Comparison of ENCODE assay signal across 7 mouse cellular contexts in the genomic region with DNA sequence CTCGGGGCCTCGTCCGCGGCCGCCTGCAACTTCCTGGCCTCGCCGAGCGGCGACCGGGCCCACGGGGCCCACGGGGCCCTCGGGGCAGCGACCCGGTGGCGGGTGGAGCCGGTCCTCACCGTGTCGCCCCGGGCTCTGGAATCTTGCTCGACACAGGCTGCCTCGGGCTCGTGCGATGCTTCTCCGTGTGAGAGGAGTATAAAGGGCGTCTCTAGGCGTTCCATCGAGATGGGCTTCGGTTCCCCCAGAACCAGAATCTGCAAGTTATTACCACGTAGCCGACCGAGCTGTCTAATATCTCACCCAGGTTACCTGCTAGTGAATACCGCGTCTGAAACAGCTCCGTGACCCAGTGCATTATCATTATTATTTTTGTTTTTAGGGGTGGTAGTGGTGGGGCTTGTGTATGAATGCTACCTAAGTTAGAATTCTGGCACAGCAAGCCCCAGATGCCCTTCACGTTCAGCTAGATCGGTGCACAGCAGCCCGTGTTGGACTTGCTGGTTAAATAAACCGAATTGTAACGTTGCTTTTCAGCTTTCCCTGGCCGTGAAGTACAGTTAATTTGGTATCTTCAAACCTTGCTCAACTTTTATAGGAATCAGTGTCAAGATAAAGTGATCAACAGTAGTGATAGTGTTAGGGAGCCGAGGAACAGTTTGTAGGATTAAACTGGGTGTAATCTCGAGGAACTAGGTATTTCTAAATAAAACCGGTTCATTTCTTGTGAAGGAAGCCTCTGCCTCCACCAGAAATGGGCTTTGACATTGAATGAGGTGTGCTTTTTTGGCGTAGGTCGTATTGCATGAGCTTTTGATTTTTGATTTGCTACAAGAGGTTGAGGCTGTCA. TPM values are rescaled to one million over a fixed set of nuclear protein-coding genes. Genes with fewer than 3 reads are reported as not detected.
DNase-seq lines count a peak whose midpoint lies in the region; ATAC-seq and TF ChIP-seq lines count a peak whose summit lies in the region.

No protein-coding gene starts in this region.

- under 1% methylated on average over 42 of the region's 46 CpGs for WGBS in lung, adult 2 months
- WGBS in embryonic facial prominence, embryonic 12.5 days: under 1% methylated on average over 46 of the region's 46 CpGs
- WGBS in hindbrain, embryonic 14.5 days: under 1% methylated on average over 46 of the region's 46 CpGs
- 2% methylated on average over 44 of the region's 46 CpGs for WGBS in lung, embryonic 15.5 days
- WGBS in small intestine, adult 2 months: under 1% methylated on average over 46 of the region's 46 CpGs

- H3K9ac ChIP-seq in embryonic facial prominence, embryonic 12.5 days: peak overlapping the region; percentile 99
- peak overlapping the region; percentile 98 for H3K9ac ChIP-seq in hindbrain, embryonic 14.5 days
- H3K9ac ChIP-seq in lung, embryonic 15.5 days: peak overlapping the region; percentile 99

- no peaks in the 10 kb centered on the region for H3K27me3 ChIP-seq in embryonic facial prominence, embryonic 12.5 days
- H3K27me3 ChIP-seq in hindbrain, embryonic 14.5 days (ENCODE audit: control insufficient read depth, insufficient read depth, low read length): no peaks in the 10 kb centered on the region
- H3K27me3 ChIP-seq in lung, embryonic 15.5 days: no peaks in the 10 kb centered on the region
- H3K27me3 ChIP-seq in small intestine, adult 2 months (ENCODE audit: control insufficient read depth, insufficient read depth, low read length): no peaks in the 10 kb centered on the region

- no peaks in the 10 kb centered on the region for H3K9me3 ChIP-seq in embryonic facial prominence, embryonic 12.5 days
- no peaks in the 10 kb centered on the region for H3K9me3 ChIP-seq in hindbrain, embryonic 14.5 days (ENCODE audit: control insufficient read depth, low read length)
- H3K9me3 ChIP-seq in lung, embryonic 15.5 days: no peaks in the 10 kb centered on the region

- peak overlapping the region; percentile 73 for H3K4me2 ChIP-seq in embryonic facial prominence, embryonic 12.5 days (replicated peaks)
- H3K4me2 ChIP-seq in hindbrain, embryonic 14.5 days (replicated peaks): peak overlapping the region; percentile 78
- H3K4me2 ChIP-seq in lung, embryonic 15.5 days: peak overlapping the region; percentile 59

- peaks cover 12% of the 10 kb centered on the region for H3K4me1 ChIP-seq in lung, adult 2 months (ENCODE audit: control insufficient read depth, insufficient read depth, low read length)
- peaks cover 16% of the 10 kb centered on the region for H3K4me1 ChIP-seq in embryonic facial prominence, embryonic 12.5 days
- peaks cover 29% of the 10 kb centered on the region for H3K4me1 ChIP-seq in hindbrain, embryonic 14.5 days (replicated peaks; ENCODE audit: control insufficient read depth, insufficient read depth, low read length)
- H3K4me1 ChIP-seq in lung, embryonic 15.5 days: peaks cover 28% of the 10 kb centered on the region
- H3K4me1 ChIP-seq in small intestine, adult 2 months (ENCODE audit: control insufficient read depth, insufficient read depth, insufficient read length, low read length): peaks cover 9% of the 10 kb centered on the region; the same call in 1 of the 2 replicates

- DNase-seq in lung, adult 2 months: peak; percentile 58
- DNase-seq in lung, postnatal 4 days: no peak
- DNase-seq in NIH3T3 (ENCODE audit: low read depth): peak; percentile 7
- DNase-seq in hindbrain, embryonic 14.5 days (ENCODE audit: low spot score): peak; percentile 45

- H3K4me3 ChIP-seq in lung, adult 2 months (replicated peaks; ENCODE audit: extremely low read depth, low read depth, low read length): peak overlapping the region; percentile 97
- peak overlapping the region; percentile 95 for H3K4me3 ChIP-seq in embryonic facial prominence, embryonic 12.5 days
- H3K4me3 ChIP-seq in hindbrain, embryonic 14.5 days (replicated peaks; ENCODE audit: low read length): peak overlapping the region; percentile 96
- H3K4me3 ChIP-seq in lung, embryonic 15.5 days: peak overlapping the region; percentile 99
- peak overlapping the region; percentile 89 for H3K4me3 ChIP-seq in small intestine, adult 2 months (ENCODE audit: low read depth, low read length)

- TF ChIP-seq POLR2A in lung, adult 2 months (IDR thresholded peaks at IDR 0.05; ENCODE audit: borderline replicate concordance, extremely low read depth, low read depth, low read length): no peak
- no peak for TF ChIP-seq POLR2A in small intestine, adult 2 months (IDR thresholded peaks at IDR 0.05; ENCODE audit: low read depth, low read length)

- TF ChIP-seq CTCF in lung, adult 2 months (IDR thresholded peaks at IDR 0.05; ENCODE audit: insufficient read depth, low read length): no peak
- TF ChIP-seq CTCF in small intestine, adult 2 months (IDR thresholded peaks at IDR 0.05; ENCODE audit: extremely low read depth, insufficient read length, insufficient replicate concordance, low read depth, low read length): no peak

- peak; percentile 69 for ATAC-seq in embryonic facial prominence, embryonic 12.5 days (ENCODE audit: insufficient number of reproducible peaks, insufficient read depth, low FRiP score, low TSS enrichment)
- peak; percentile 56 for ATAC-seq in hindbrain, embryonic 14.5 days (ENCODE audit: low FRiP score)
- ATAC-seq in lung, embryonic 15.5 days (ENCODE audit: borderline replicate concordance, extremely low read depth, low FRiP score, low TSS enrichment): no peak; the same call in 1 of the 2 replicates

- 0 out of 2 replicates have a peak, but pooled peaks cover 9% of the 10 kb centered on the region for H3K36me3 ChIP-seq in embryonic facial prominence, embryonic 12.5 days
- H3K36me3 ChIP-seq in hindbrain, embryonic 14.5 days (replicated peaks; ENCODE audit: control insufficient read depth, insufficient read depth): peaks cover 7% of the 10 kb centered on the region; the same call in 1 of the 2 replicates
- 0 out of 2 replicates have a peak, but pooled peaks cover 4% of the 10 kb centered on the region for H3K36me3 ChIP-seq in lung, embryonic 15.5 days
- peaks cover under 1% of the 10 kb centered on the region; the same call in 1 of the 2 replicates for H3K36me3 ChIP-seq in small intestine, adult 2 months (ENCODE audit: control insufficient read depth, insufficient read depth, low read length)

- peak overlapping the region; percentile 89 for H3K27ac ChIP-seq in embryonic facial prominence, embryonic 12.5 days
- peak overlapping the region; percentile 92 for H3K27ac ChIP-seq in hindbrain, embryonic 14.5 days
- H3K27ac ChIP-seq in lung, embryonic 15.5 days: peak overlapping the region; percentile 84
- 0 out of 2 replicates have a peak overlapping the region, but pooled peaks have one; percentile 3 for H3K27ac ChIP-seq in small intestine, adult 2 months (ENCODE audit: insufficient read depth, low read depth, low read length)

RNA-seq across cellular contexts. Expression of gene Zfp326, which starts 0.8 kb away (rescaled TPM):
- polyA plus RNA-seq in lung, adult 2 months (2012; rRNA removed): 11.7 and 14.6 TPM in 2 replicates
- 64.1 and 67.5 TPM in 2 replicates for polyA plus RNA-seq in embryonic facial prominence, embryonic 12.5 days (2016; fragmentation: Nextera tagmentation; extraction: Ambion mirVana)
- polyA plus RNA-seq in hindbrain, embryonic 14.5 days (2014; fragmentation: Nextera tagmentation; extraction: Ambion mirVana): 36.0 and 41.9 TPM in 2 replicates
- 38.0 and 41.4 TPM in 2 replicates for polyA plus RNA-seq in lung, embryonic 15.5 days (2015; fragmentation: Nextera tagmentation; extraction: Ambion mirVana)
- 2.3 and 6.6 TPM in 2 replicates for polyA plus RNA-seq in small intestine, adult 2 months (2012; rRNA removed)

Comparison
In these comparisons a context has a peak if more than half of its experiments do, and no peak if none do; other contexts are left out.
1. DNase-seq: peak in lung, adult 2 months (single experiment), NIH3T3 (single experiment) and hindbrain, embryonic 14.5 days (single experiment); none in lung, postnatal 4 days (0 of 2).
2. H3K27ac ChIP-seq: peak in every context shown above with its lines; median percentile 92 in hindbrain, embryonic 14.5 days; 89 in embryonic facial prominence, embryonic 12.5 days; 84 in lung, embryonic 15.5 days; 3 in small intestine, adult 2 months.
3. Peak in every context shown above with its lines, with median percentiles within 50 percentile points of each other: H3K4me3 ChIP-seq, H3K4me2 ChIP-seq and H3K9ac ChIP-seq.